In genomic region chr19:29100874-29101542, GRCm38 (mm10) we compare ENCODE assay signal across 8 mouse cellular contexts. TPM values are rescaled to one million over a fixed set of nuclear protein-coding genes. Genes with fewer than 3 reads are reported as not detected.
DNase-seq lines count a peak whose midpoint lies in the region; ATAC-seq lines count a peak whose summit lies in the region.

Rcl1 (plus strand) TSS chr19:29101375.

- WGBS in hindbrain, embryonic 13.5 days, result 0% methylated on average over 58 of the region's 58 CpGs

- no peaks in the 10 kb centered on the region for H3K36me3 ChIP-seq in hindbrain, embryonic 13.5 days

- peak within 1 kb of the TSS; percentile 87 for H3K4me2 ChIP-seq in hindbrain, embryonic 13.5 days

- H3K9ac ChIP-seq in hindbrain, embryonic 13.5 days, result peak within 1 kb of the TSS; percentile 82

- peaks cover 13% of the 10 kb centered on the region for H3K4me1 ChIP-seq in hindbrain, embryonic 13.5 days (replicated peaks)

- 0 out of 2 replicates have a peak, but pooled peaks cover 4% of the 10 kb centered on the region for H3K27me3 ChIP-seq in hindbrain, embryonic 13.5 days

- H3K27ac ChIP-seq in hindbrain, embryonic 13.5 days, result peak within 1 kb of the TSS; percentile 63

- ATAC-seq in hindbrain, embryonic 13.5 days (ENCODE audit: low FRiP score), result peak; percentile 100

- peak; percentile 98 for DNase-seq in NIH3T3 (ENCODE audit: low read depth)
- DNase-seq in cerebellum, postnatal 10 days, result peak; percentile 95 to 97
- DNase-seq in frontal cortex, postnatal 14 days (ENCODE audit: low spot score in 2 of 2), result peak; percentile 92 to 95
- DNase-seq in layer of hippocampus, postnatal 25 days (ENCODE audit: extremely low spot score in 1 of 2, low spot score in 1 of 2), result peak; percentile 81 to 85
- peak; percentile 96 for DNase-seq in lung, postnatal 25 days (ENCODE audit: low spot score)
- peak; percentile 98 for DNase-seq in retina, embryonic 14.5 days (ENCODE audit: low spot score)
- peak; percentile 94 for DNase-seq in thymus, postnatal 4 days

- H3K9me3 ChIP-seq in hindbrain, embryonic 13.5 days, result no peaks in the 10 kb centered on the region

- peak within 1 kb of the TSS; percentile 89 for H3K4me3 ChIP-seq in hindbrain, embryonic 13.5 days

RNA-seq across cellular contexts. Expression of gene Rcl1, which starts in this region (rescaled TPM):
- 27.6 and 30.6 TPM in 2 replicates for polyA plus RNA-seq in hindbrain, embryonic 13.5 days (2015; fragmentation: Nextera tagmentation; extraction: Ambion mirVana)
- 10 to 100 TPM; 17.6 to 18.8 TPM for total RNA-seq in layer of hippocampus, postnatal 25 days (2021)

Comparison
In these comparisons a context has a peak if more than half of its experiments do, and no peak if none do; other contexts are left out.
1. Peak in every context shown above with its lines: DNase-seq, ATAC-seq, H3K4me3 ChIP-seq and H3K27ac ChIP-seq.